Mouse (Mus musculus) NIH3T3 (cell line): Measurements from ENCODE around the gene Olfr1411.

ENCODE experiments used
- DNase-seq: peaks from one replicate; pipeline ENCODE4 v3.0.0-alpha.2; 2012; ENCODE audit warnings: low read depth

Olfr1411 gene

GRCm38 (mm10) chr1:92640393-92640792, 46.2 kb downstream of the Olfr1411 start:
- DNase-seq: no peak

- peak; percentile 96 for DNase-seq
Observed at GRCm38 (mm10) chr1:92641514-92642272, 47.5 kb downstream of the Olfr1411 start, which contains the start of gene Cops9. Cops9 (minus strand) TSS chr1:92641985.

- no peak for DNase-seq
Observed at GRCm38 (mm10) chr1:92643691-92644090, 49.5 kb downstream of the Olfr1411 start.

GRCm38 (mm10) chr1:92644916-92645315, 50.7 kb downstream of the Olfr1411 start:
- DNase-seq: no peak

GRCm38 (mm10) chr1:92646111-92646510, 51.9 kb downstream of the Olfr1411 start:
- DNase-seq: no peak

- no peak for DNase-seq
Observed at GRCm38 (mm10) chr1:92646601-92647000, 52.4 kb downstream of the Olfr1411 start.

- no peak for DNase-seq
Observed at GRCm38 (mm10) chr1:92647026-92647425, 52.8 kb downstream of the Olfr1411 start.
